ENCODE assay signal across 8 mouse cellular contexts in genomic region chr9:29661468-29662145, GRCm38 (mm10).
DNase-seq lines count a peak whose midpoint lies in the region; ATAC-seq and TF ChIP-seq lines count a peak whose summit lies in the region.

No protein-coding gene starts in this region.

- ATAC-seq in forebrain, embryonic 11.5 days (replicated peaks; ENCODE audit: low FRiP score): peak; percentile 53; the same call in 1 of the 2 replicates
- ATAC-seq in kidney, postnatal 0 days (replicated peaks; ENCODE audit: low FRiP score, low read depth): 0 out of 2 replicates have a peak, but pooled peaks have one; percentile 33
- peak; percentile 45; the same call in 1 of the 2 replicates for ATAC-seq in midbrain, embryonic 11.5 days (ENCODE audit: low FRiP score)

- H3K27me3 ChIP-seq in forebrain, embryonic 11.5 days (ENCODE audit: control insufficient read depth, insufficient read depth, low read length): no peaks in the 10 kb centered on the region; the same call in 1 of the 2 replicates
- no peaks in the 10 kb centered on the region for H3K27me3 ChIP-seq in kidney, postnatal 0 days (ENCODE audit: insufficient read depth, low read length)
- no peaks in the 10 kb centered on the region for H3K27me3 ChIP-seq in midbrain, embryonic 11.5 days (ENCODE audit: control insufficient read depth, insufficient read depth, low read length)

- no peaks in the 10 kb centered on the region for H3K9me3 ChIP-seq in forebrain, embryonic 11.5 days (ENCODE audit: control insufficient read depth, low read length)
- no peaks in the 10 kb centered on the region for H3K9me3 ChIP-seq in kidney, postnatal 0 days (replicated peaks; ENCODE audit: low read length)
- no peaks in the 10 kb centered on the region for H3K9me3 ChIP-seq in midbrain, embryonic 11.5 days (ENCODE audit: control insufficient read depth, low read length)

- peak; percentile 43 for DNase-seq in gastrocnemius, adult 18-20 months (ENCODE audit: low spot score)
- no peak for DNase-seq in gastrocnemius, postnatal 4 days (ENCODE audit: low spot score in 2 of 2)
- peak; percentile 15 to 19 for DNase-seq in urinary bladder, postnatal 36 days (ENCODE audit: low spot score in 2 of 2)
- no peak for DNase-seq in urinary bladder, postnatal 10 days (ENCODE audit: low spot score)
- DNase-seq in forebrain, embryonic 11.5 days (ENCODE audit: low spot score): peak; percentile 71
- DNase-seq in kidney, postnatal 0 days (ENCODE audit: low spot score): peak; percentile 82
- DNase-seq in midbrain, embryonic 11.5 days (ENCODE audit: low spot score, missing footprints): peak; percentile 95
- no peak for DNase-seq in spleen, postnatal 14 days (ENCODE audit: low spot score in 2 of 2)

- no peak overlapping the region for H3K4me3 ChIP-seq in forebrain, embryonic 11.5 days (ENCODE audit: low read depth, low read length)
- H3K4me3 ChIP-seq in kidney, postnatal 0 days (replicated peaks; ENCODE audit: low read depth, low read length): no peak overlapping the region
- H3K4me3 ChIP-seq in midbrain, embryonic 11.5 days (ENCODE audit: low read depth, low read length): no peak overlapping the region

- no peak overlapping the region for H3K4me2 ChIP-seq in forebrain, embryonic 11.5 days (ENCODE audit: low read depth, low read length, severe bottlenecking)
- no peak overlapping the region for H3K4me2 ChIP-seq in kidney, postnatal 0 days (ENCODE audit: low read length)
- H3K4me2 ChIP-seq in midbrain, embryonic 11.5 days: no peak overlapping the region

- no peaks in the 10 kb centered on the region for H3K36me3 ChIP-seq in forebrain, embryonic 11.5 days (ENCODE audit: control insufficient read depth, insufficient read depth, low read length)
- no peaks in the 10 kb centered on the region for H3K36me3 ChIP-seq in kidney, postnatal 0 days (ENCODE audit: insufficient read depth, low read length)
- no peaks in the 10 kb centered on the region for H3K36me3 ChIP-seq in midbrain, embryonic 11.5 days (ENCODE audit: control insufficient read depth, insufficient read depth, low read length)

- TF ChIP-seq CTCF in kidney, postnatal 0 days (IDR thresholded peaks at IDR 0.05; ENCODE audit: low read depth): peak; percentile 98

- H3K9ac ChIP-seq in forebrain, embryonic 11.5 days (ENCODE audit: low read length): no peak overlapping the region
- H3K9ac ChIP-seq in kidney, postnatal 0 days (ENCODE audit: low read depth, low read length): no peak overlapping the region
- H3K9ac ChIP-seq in midbrain, embryonic 11.5 days (ENCODE audit: low read length): no peak overlapping the region

- no peak overlapping the region for H3K27ac ChIP-seq in forebrain, embryonic 11.5 days (ENCODE audit: low read depth, low read length)
- no peak overlapping the region for H3K27ac ChIP-seq in kidney, postnatal 0 days
- no peak overlapping the region for H3K27ac ChIP-seq in midbrain, embryonic 11.5 days (ENCODE audit: low read depth, low read length)

- 12% methylated on average over 3 of the region's 3 CpGs for WGBS in forebrain, embryonic 11.5 days
- 11% methylated on average over 3 of the region's 3 CpGs for WGBS in kidney, postnatal 0 days
- 8% methylated on average over 3 of the region's 3 CpGs for WGBS in midbrain, embryonic 11.5 days

- peaks cover 8% of the 10 kb centered on the region for H3K4me1 ChIP-seq in forebrain, embryonic 11.5 days (replicated peaks; ENCODE audit: control insufficient read depth, insufficient read depth, low read length)
- H3K4me1 ChIP-seq in kidney, postnatal 0 days (replicated peaks; ENCODE audit: insufficient read depth, low read length): no peaks in the 10 kb centered on the region
- H3K4me1 ChIP-seq in midbrain, embryonic 11.5 days (ENCODE audit: control insufficient read depth, insufficient read depth, low read length): peaks cover 15% of the 10 kb centered on the region

Comparison
In these comparisons a context has a peak if more than half of its experiments do, and no peak if none do; other contexts are left out.
1. DNase-seq: peak in gastrocnemius, adult 18-20 months (single experiment), urinary bladder, postnatal 36 days (2 of 2), forebrain, embryonic 11.5 days (single experiment), kidney, postnatal 0 days (single experiment) and midbrain, embryonic 11.5 days (single experiment); none in gastrocnemius, postnatal 4 days (0 of 2), urinary bladder, postnatal 10 days (single experiment) and spleen, postnatal 14 days (0 of 2).
2. Peak in every context shown above with its lines, with median percentiles within 50 percentile points of each other: ATAC-seq.